Mouse (Mus musculus) intestine, embryonic 14.5 days (tissue): ENCODE results near the gene Cyp4f14. TPM values are rescaled to one million over a fixed set of nuclear protein-coding genes. Genes with fewer than 3 reads are reported as not detected.
A peak's percentile ranks its signal among the peaks of the same experiment; 100 is the strongest.

Experiments
- ATAC-seq: fragments of 200-750 bp; cut with Nextera tagmentation; replicated peaks from 2 replicates; pipeline ENCODE4 v1.8.0; 2017; ENCODE audit warnings: low read depth, moderate number of reproducible peaks, moderate TSS enrichment, moderate library complexity; ENCODE audit not compliant: low FRiP score, low TSS enrichment
- DNase-seq: peaks from one replicate; pipeline ENCODE4 v3.0.0-alpha.2; 2018; ENCODE audit warnings: low spot score
- H3K27ac ChIP-seq: fragments of 300-500 bp; sonication (generic); 2 replicates; pipeline ENCODE4 v1.5.1; 2014; ENCODE audit warnings: low read depth, mild to moderate bottlenecking, control low read depth
- H3K27me3 ChIP-seq: fragments of 300-500 bp; sonication (generic); replicated peaks from 2 replicates; pipeline ENCODE4 v1.6.1; 2014; ENCODE audit warnings: low read length, control low read depth; ENCODE audit not compliant: control insufficient read depth, insufficient read depth
- H3K36me3 ChIP-seq: fragments of 300-500 bp; sonication (generic); 2 replicates; pipeline ENCODE4 v1.6.1; 2014; ENCODE audit warnings: low read length, control low read depth; ENCODE audit not compliant: control insufficient read depth, insufficient read depth
- H3K4me1 ChIP-seq: fragments of 300-500 bp; sonication (generic); replicated peaks from 2 replicates; pipeline ENCODE4 v1.6.1; 2014; ENCODE audit warnings: low read length, control low read depth, mixed read lengths; ENCODE audit not compliant: control insufficient read depth, insufficient read depth
- H3K4me2 ChIP-seq: fragments of 300-500 bp; sonication (generic); 2 replicates; pipeline ENCODE4 v1.6.1; 2014; ENCODE audit warnings: low read length
- H3K4me3 ChIP-seq: fragments of 300-500 bp; sonication (generic); 2 replicates; pipeline ENCODE4 v1.5.1; 2014; ENCODE audit warnings: low read depth, low read length, control low read depth, mixed read lengths
- H3K9ac ChIP-seq: fragments of 300-500 bp; sonication (generic); 2 replicates; pipeline ENCODE4 v1.6.1; 2014; ENCODE audit warnings: mild to moderate bottlenecking, low read length
- H3K9me3 ChIP-seq: fragments of 300-500 bp; sonication (generic); 2 replicates; pipeline ENCODE4 v1.6.1; 2016; ENCODE audit warnings: low read length, control low read depth; ENCODE audit not compliant: control insufficient read depth
- WGBS: fragments of 180-500 bp; shearing (Covaris S2); extraction: QIAGEN DNeasy Blood & Tissue Kit; methylation state at CpG from one replicate; pipeline ENCODE4 v1.1.7; 2014; 5-methylcytosine and 5-hydroxymethylcytosine counted together
- polyA plus RNA-seq: library from polyadenylated mRNA; unstranded; fragments of >200 nt; fragmentation: Nextera tagmentation; extraction: Ambion mirVana; gene quantifications from 2 replicates; pipeline ENCODE4 v1.2.1, GENCODE M21; 2014

The Cyp4f14 gene
- polyA plus RNA-seq, 1 experiment from 2014 or later, result 0.73 TPM

DNA sequence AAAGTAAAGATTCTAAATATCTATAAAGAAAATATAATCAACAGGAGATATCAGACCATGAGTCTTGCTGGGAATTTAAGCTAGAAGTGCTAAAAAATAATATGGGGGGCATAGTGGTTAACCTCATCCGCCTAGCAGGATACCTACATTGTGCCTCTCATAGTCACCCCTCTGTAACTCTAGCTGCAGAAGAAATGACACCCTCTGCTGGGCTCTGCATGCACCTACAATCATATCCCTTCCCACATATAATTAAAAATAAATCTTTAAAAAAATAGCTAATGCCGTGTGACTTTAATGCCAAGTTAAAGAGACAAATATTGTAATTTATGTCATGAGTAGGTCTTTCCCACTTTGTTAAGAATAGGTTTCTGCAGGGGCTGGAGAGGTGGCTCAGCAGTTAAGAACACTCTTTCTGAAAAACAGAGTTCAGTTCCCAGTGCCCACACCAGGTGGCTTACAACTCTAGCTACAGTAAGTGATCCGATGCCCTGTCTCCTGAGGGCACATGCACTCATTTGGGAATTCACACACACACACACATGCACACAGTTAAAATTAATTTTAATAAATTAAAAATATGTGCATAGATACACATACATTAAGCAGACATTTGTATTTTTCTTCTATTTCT, 27.4 kb upstream of the Cyp4f14 start:
- H3K27me3 ChIP-seq, result no peaks in the 10 kb centered on the region
- no peaks in the 10 kb centered on the region for H3K9me3 ChIP-seq
- DNase-seq (no peak), ATAC-seq (no peak)
- WGBS, result 66% methylated on average over 3 of the region's 3 CpGs
- no peaks in the 10 kb centered on the region for H3K36me3 ChIP-seq
- H3K9ac ChIP-seq, result no peak overlapping the region
- H3K27ac ChIP-seq, result no peak overlapping the region
- peaks cover 13% of the 10 kb centered on the region for H3K4me1 ChIP-seq
- H3K4me3 ChIP-seq, result no peak overlapping the region
- no peak overlapping the region for H3K4me2 ChIP-seq

DNA sequence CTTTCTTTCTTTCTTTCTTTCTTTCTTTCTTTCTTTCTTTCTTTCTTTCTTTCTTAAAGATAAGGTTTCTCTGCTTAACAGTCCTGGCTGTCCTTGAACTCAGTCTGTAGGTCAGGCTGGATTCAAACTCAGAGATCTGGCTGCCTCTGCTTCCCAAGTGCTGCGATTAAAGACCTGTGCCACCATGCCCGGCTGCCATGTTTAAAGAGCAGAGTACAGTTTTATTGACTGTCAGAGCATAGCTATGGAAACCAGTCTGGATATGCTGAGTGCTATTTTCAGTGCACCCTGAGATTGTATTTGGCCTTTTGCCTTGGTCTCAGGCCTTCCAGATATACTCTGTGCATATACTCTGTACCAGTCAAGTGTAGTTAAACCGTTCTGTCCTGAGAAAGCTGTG, 26.5 kb upstream of the Cyp4f14 start:
- H3K9ac ChIP-seq, result no peak overlapping the region
- no peak overlapping the region for H3K27ac ChIP-seq
- H3K9me3 ChIP-seq, result no peaks in the 10 kb centered on the region
- 92% methylated on average over 3 of the region's 3 CpGs for WGBS
- no peaks in the 10 kb centered on the region for H3K36me3 ChIP-seq
- no peaks in the 10 kb centered on the region for H3K27me3 ChIP-seq
- H3K4me3 ChIP-seq, result no peak overlapping the region
- peaks cover 13% of the 10 kb centered on the region for H3K4me1 ChIP-seq
- DNase-seq (no peak), ATAC-seq (no peak)
- no peak overlapping the region for H3K4me2 ChIP-seq

DNA sequence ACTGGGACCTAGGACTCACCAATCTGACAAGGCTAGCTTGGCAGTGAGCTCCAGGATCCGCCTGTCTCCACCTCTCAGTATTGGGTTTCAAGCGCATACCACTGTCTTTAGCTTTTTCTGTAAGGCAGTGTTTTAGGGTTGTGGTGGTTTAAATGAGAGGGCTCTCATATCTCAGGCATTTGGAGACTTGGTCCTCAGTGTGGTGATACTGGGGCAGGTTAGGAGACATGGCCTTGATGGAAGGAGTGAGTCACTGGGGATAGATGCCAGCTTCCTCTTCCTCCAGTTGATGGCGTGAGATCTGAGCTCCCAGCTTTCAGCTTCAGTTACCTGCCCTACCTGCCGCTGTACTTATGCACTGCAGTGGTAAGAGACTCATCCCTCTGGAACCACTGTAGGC, 22.7 kb upstream of the Cyp4f14 start:
- Histone ChIP-seq H3K27ac (no peak overlapping the region), H3K4me2 (no peak overlapping the region), H3K36me3 (no peaks in the 10 kb centered on the region), H3K9ac (no peak overlapping the region), H3K27me3 (no peaks in the 10 kb centered on the region), H3K4me3 (no peak overlapping the region), H3K9me3 (no peaks in the 10 kb centered on the region), H3K4me1 (no peaks in the 10 kb centered on the region)
- DNase-seq (no peak), ATAC-seq (no peak)
- 83% methylated on average over 4 of the region's 4 CpGs for WGBS

DNA sequence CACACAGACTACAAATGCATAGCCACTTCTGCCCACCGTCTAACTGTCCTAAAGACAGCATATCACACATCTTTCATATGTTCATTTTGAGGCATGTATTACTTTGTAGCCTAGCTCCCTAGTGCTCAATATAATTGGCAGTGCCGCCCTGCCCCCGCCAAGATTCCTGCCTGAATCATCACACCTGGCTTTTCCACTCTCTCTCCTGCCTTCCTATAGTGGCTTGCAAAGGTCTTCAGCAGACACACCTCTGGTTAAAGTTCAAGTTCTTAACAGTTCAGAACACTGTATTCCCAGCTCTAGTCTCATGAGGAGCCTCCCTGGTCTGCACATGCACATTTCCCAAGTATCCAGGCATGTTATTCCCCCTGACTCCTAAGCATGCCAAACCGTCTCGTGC, 10.7 kb upstream of the Cyp4f14 start:
- Histone ChIP-seq H3K9ac (no peak overlapping the region), H3K4me1 (no peaks in the 10 kb centered on the region), H3K36me3 (no peaks in the 10 kb centered on the region), H3K9me3 (no peaks in the 10 kb centered on the region), H3K27me3 (no peaks in the 10 kb centered on the region), H3K27ac (no peak overlapping the region), H3K4me3 (no peak overlapping the region), H3K4me2 (no peak overlapping the region)
- ATAC-seq, result peak; percentile 50; the same call in 1 of the 2 replicates
- peak; percentile 58 for DNase-seq
- WGBS, result 84% methylated on average over 5 of the region's 5 CpGs

DNA sequence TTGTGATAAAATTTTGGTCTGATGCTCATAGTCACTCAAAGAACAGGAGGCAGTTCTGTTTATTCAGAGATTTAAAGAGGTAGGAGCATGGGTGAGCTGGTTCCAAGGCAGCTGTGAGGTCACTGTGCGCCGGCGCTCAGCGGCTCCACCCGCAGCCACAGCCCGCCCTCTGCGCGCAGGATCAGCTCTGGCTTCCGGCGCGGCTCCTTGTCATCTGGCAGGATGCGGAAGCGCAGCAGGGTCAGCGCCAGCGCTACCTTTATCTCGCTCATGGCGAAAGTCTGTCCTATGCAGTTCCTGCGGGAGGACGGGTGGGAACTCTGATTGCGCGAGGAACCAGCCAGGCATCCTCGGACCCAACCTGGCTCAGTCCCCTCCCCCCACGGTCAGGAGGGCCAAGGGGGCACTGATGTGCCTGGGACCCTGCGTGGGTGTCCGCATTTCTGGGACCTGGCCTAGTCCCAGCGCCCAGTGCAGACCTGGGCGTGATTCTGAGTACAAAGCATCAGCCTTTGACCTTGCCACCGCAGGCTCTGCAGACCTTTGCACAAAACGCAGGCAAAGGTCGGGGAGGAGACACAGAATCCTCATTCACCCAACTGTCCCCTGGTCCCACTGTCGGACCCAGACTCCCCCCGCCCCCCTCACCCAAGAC, 7.6 kb upstream of the Cyp4f14 start:
- peak overlapping the region; percentile 26 for H3K9ac ChIP-seq
- H3K36me3 ChIP-seq, result no peaks in the 10 kb centered on the region
- 15% methylated on average over 32 of the region's 32 CpGs for WGBS
- ATAC-seq (peak; percentile 86), DNase-seq (peak; percentile 86)
- no peaks in the 10 kb centered on the region for H3K27me3 ChIP-seq
- H3K4me1 ChIP-seq, result no peaks in the 10 kb centered on the region
- H3K4me3 ChIP-seq, result peak overlapping the region; percentile 28
- peak overlapping the region; percentile 51 for H3K4me2 ChIP-seq
- peaks cover 4% of the 10 kb centered on the region; the same call in 1 of the 2 replicates for H3K9me3 ChIP-seq
- H3K27ac ChIP-seq, result no peak overlapping the region

GRCm38 (mm10) chr17:32923681-32924080, 6.5 kb upstream of the Cyp4f14 start:
- no peak for DNase-seq
- 96% methylated on average over 1 of the region's 1 CpGs for WGBS
- no peak overlapping the region for H3K4me2 ChIP-seq
- H3K27me3 ChIP-seq, result no peaks in the 10 kb centered on the region
- no peak for ATAC-seq
- peaks cover 4% of the 10 kb centered on the region; the same call in 1 of the 2 replicates for H3K9me3 ChIP-seq
- H3K36me3 ChIP-seq, result no peaks in the 10 kb centered on the region
- H3K4me3 ChIP-seq, result no peak overlapping the region
- H3K9ac ChIP-seq, result no peak overlapping the region
- H3K4me1 ChIP-seq, result no peaks in the 10 kb centered on the region
- no peak overlapping the region for H3K27ac ChIP-seq

DNA sequence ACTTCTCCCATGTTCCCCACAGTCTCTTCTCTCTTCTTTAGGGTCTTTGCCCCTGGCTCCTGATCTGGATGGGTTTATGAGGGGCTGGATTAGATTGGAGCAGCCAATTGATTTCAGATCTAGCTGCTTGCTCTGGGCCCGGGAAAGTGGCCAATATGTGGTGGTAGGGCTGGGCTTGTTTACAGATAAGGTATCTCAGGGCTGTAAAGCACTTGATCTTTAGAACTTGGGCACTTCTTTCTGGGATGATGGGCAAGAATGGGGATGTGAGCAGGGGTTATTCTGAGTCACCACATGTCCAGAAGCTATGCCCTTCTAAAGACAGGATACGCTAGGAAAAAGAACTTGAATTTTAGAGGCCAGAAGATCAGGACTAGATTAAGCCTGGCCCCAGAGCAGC, 2.0 kb upstream of the Cyp4f14 start:
- ATAC-seq, result no peak

GRCm38 (mm10) chr17:32916075-32916474, 1.1 kb downstream of the Cyp4f14 start:
- WGBS, result 25% methylated on average over 1 of the region's 1 CpGs
- H3K4me2 ChIP-seq, result no peak overlapping the region

More for the DNA sequence above, 2.0 kb upstream of the Cyp4f14 start:
- Histone ChIP-seq H3K4me2 (no peak overlapping the region), H3K9ac (no peak overlapping the region), H3K4me1 (no peaks in the 10 kb centered on the region), H3K36me3 (no peaks in the 10 kb centered on the region), H3K27me3 (no peaks in the 10 kb centered on the region), H3K4me3 (no peak overlapping the region), H3K27ac (no peak overlapping the region), H3K9me3 (peaks cover 4% of the 10 kb centered on the region; the same call in 1 of the 2 replicates)
- WGBS, result 52% methylated on average over 2 of the region's 2 CpGs
- no peak for DNase-seq

DNA sequence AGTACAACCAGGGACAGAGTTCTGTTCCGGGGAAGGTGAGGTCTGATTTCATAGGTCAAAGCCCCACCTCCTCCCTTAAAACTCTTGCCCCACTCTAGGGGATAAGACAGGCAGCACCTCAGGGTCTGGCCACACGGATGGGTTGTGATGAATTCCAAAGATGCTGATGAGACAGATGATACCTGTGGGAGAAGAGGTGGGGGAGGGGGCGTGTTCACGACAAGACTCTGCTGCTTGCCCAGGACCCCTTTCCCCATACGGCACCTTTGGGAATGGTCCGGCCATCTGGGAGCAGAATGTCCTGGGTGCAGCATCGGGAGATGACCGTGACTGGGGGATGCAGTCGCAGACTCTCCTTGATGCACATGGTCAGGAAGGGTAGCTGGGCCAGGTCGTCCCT, 11.0 kb downstream of the Cyp4f14 start:
- Histone ChIP-seq H3K27me3 (peaks cover 5% of the 10 kb centered on the region; the same call in 1 of the 2 replicates), H3K4me2 (no peak overlapping the region), H3K4me3 (no peak overlapping the region), H3K4me1 (no peaks in the 10 kb centered on the region), H3K9ac (no peak overlapping the region), H3K36me3 (no peaks in the 10 kb centered on the region), H3K9me3 (no peaks in the 10 kb centered on the region), H3K27ac (no peak overlapping the region)
- no peak for DNase-seq
- 81% methylated on average over 10 of the region's 10 CpGs for WGBS
- ATAC-seq, result no peak

More at GRCm38 (mm10) chr17:32916075-32916474, 1.1 kb downstream of the Cyp4f14 start:
- Histone ChIP-seq H3K4me1 (no peaks in the 10 kb centered on the region), H3K4me3 (no peak overlapping the region), H3K9ac (no peak overlapping the region), H3K9me3 (peaks cover 2% of the 10 kb centered on the region; the same call in 1 of the 2 replicates), H3K27ac (no peak overlapping the region), H3K36me3 (no peaks in the 10 kb centered on the region), H3K27me3 (no peaks in the 10 kb centered on the region)
- DNase-seq (no peak), ATAC-seq (peak; percentile 88)
